Mouse (Mus musculus) intestine, embryonic 15.5 days (tissue): ENCODE data around the gene Klrb1a. TPM values are rescaled to one million over a fixed set of nuclear protein-coding genes. Genes with fewer than 3 reads are reported as not detected.
"Not testable (repeated sequence)": the region's sequence is repeated elsewhere in the genome, so short reads cannot be mapped to it uniquely, and the experiment has no call there.

ENCODE experiments used
- ATAC-seq: fragments of 200-750 bp; cut with Nextera tagmentation; 2 replicates; pipeline ENCODE4 v1.8.0; 2017; ENCODE audit warnings: moderate TSS enrichment, moderate library complexity
- H3K27ac ChIP-seq: fragments of 300-500 bp; sonication (generic); 2 replicates; pipeline ENCODE4 v1.5.1; 2015; ENCODE audit warnings: mild to moderate bottlenecking, inconsistent platforms
- H3K27me3 ChIP-seq: fragments of 300-500 bp; sonication (generic); replicated peaks from 2 replicates; pipeline ENCODE4 v1.6.1; 2015; ENCODE audit warnings: inconsistent platforms
- H3K36me3 ChIP-seq: fragments of 300-500 bp; sonication (generic); 2 replicates; pipeline ENCODE4 v1.6.1; 2015; ENCODE audit warnings: inconsistent platforms
- H3K4me1 ChIP-seq: fragments of 300-500 bp; sonication (generic); replicated peaks from 2 replicates; pipeline ENCODE4 v1.6.1; 2015; ENCODE audit warnings: inconsistent platforms
- H3K4me2 ChIP-seq: fragments of 300-500 bp; sonication (generic); replicated peaks from 2 replicates; pipeline ENCODE4 v1.6.1; 2015; ENCODE audit warnings: mild to moderate bottlenecking, inconsistent platforms
- H3K4me3 ChIP-seq: fragments of 300-500 bp; sonication (generic); replicated peaks from 2 replicates; pipeline ENCODE4 v1.5.1; 2015; ENCODE audit warnings: inconsistent platforms
- H3K9ac ChIP-seq: fragments of 300-500 bp; sonication (generic); 2 replicates; pipeline ENCODE4 v1.6.1; 2015; ENCODE audit warnings: inconsistent platforms
- H3K9me3 ChIP-seq: fragments of 300-500 bp; sonication (generic); 2 replicates; pipeline ENCODE4 v1.6.1; 2016; ENCODE audit warnings: inconsistent platforms
- WGBS: fragments of 180-500 bp; shearing (Covaris S2); methylation state at CpG from one replicate; pipeline ENCODE4 v1.1.7; 2015; 5-methylcytosine and 5-hydroxymethylcytosine counted together
- polyA plus RNA-seq: library from polyadenylated mRNA; unstranded; fragments of >200 nt; fragmentation: Nextera tagmentation; extraction: Ambion mirVana; gene quantifications from 2 replicates; pipeline ENCODE4 v1.2.1, GENCODE M21; 2015

Gene Klrb1a
- polyA plus RNA-seq = not detected in 2 replicates

DNA sequence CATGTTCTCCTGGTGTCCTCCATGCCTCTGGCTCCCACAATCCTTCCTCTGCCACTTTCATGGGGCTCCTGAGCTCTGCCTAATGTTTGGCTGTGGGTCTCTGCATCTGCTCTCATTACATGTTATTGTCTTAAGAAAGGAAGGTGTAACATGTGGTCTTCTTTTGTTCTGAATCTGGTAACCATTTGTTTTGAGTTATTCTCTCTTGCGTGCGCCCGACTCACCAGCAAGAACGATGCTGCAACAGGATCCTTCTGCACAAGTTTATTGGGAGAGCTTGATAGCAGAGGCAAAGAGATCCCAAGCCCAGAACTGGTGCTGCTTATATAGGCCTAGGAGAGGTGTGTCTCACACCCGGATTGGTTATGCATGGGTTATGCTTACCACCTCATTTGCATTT, at the start of gene Klrb1a:
TSS of gene Klrb1a (minus strand) at position 101 of the 400 bp plus-strand sequence.
- not testable (repeated sequence) for H3K27ac ChIP-seq, H3K4me3 ChIP-seq, H3K36me3 ChIP-seq, H3K4me1 ChIP-seq, H3K9me3 ChIP-seq, H3K4me2 ChIP-seq, H3K9ac ChIP-seq, H3K27me3 ChIP-seq, ATAC-seq
- WGBS = 97% methylated on average over 5 of the region's 5 CpGs

DNA sequence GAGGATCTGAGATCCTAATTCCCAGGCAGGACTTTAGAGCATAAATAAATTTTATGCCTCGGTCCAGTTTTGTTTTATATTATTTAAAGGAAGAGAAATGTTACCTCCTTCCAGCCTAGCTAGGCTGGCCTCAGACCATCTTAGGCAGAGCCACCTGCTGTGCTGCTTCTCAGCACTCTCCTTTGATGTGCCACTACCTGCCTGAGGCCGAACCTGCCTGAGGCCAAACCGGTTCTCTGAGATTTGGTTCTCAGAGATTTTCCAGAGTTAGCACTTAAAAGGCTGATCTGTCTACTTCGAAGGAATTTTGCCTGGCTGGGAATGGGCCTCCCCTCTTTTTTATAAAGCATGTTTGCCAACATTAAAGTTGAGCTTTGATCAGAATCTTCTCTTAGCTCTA, 46.6 kb upstream of the Klrb1a start:
- 51% methylated on average over 4 of the region's 4 CpGs for WGBS
- Histone ChIP-seq H3K4me1 (no peaks in the 10 kb centered on the region), H3K9me3 (no peaks in the 10 kb centered on the region), H3K36me3 (no peaks in the 10 kb centered on the region), H3K4me2 (no peak overlapping the region), H3K4me3 (no peak overlapping the region), H3K9ac (no peak overlapping the region), H3K27me3 (no peaks in the 10 kb centered on the region), H3K27ac (no peak overlapping the region)
- ATAC-seq = no peak

DNA sequence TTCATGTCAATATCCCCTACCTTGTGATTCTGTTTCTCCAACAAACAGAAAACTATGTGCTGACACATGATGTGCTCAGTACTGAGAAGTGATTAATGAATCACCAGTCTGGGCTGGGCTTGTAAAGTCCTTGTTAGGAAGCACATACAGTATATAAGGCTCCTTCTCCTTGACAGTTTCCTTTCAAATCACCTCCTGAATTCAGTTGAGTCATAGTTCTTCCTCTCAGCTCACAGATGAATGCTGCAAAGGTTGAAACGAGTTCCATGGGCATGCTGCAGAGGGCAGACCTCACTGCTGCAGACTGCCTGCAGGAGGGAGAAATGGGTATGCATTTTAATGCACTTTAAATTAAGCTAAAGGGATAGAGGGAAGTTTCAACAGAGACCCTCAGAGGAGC, 38.9 kb upstream of the Klrb1a start, which contains the start of gene Clec2h:
TSS of gene Clec2h (plus strand) at position 180 of the 400 bp plus-strand sequence.
- H3K9ac ChIP-seq = no peak within 1 kb of the TSS
- ATAC-seq = peak; percentile 89
- no peaks in the 10 kb centered on the region for H3K4me1 ChIP-seq

DNA sequence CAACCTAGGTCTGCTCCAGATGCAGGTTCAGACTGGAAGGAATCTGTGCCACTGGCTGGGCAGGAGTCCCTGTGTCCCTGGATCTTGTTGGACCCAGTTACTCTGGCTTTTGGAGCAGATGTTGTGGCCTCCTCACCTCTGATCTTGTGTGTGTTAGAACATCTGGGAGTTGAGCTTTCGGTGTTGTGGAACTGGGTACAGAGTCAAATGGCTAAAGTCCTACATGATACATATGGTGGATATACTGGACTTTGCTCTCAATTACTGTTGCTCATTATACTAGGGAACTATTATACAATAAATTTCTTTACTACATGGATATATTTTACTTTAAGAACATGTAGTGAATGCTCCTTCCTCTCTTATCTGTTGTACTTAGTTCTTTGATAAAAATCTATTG, 37.9 kb upstream of the Klrb1a start:
- H3K4me1 ChIP-seq = no peaks in the 10 kb centered on the region
- no peak overlapping the region for H3K4me2 ChIP-seq
- peak; percentile 68 for ATAC-seq
- H3K27me3 ChIP-seq = no peaks in the 10 kb centered on the region
- H3K4me3 ChIP-seq = no peak overlapping the region
- WGBS = 82% methylated on average over 1 of the region's 1 CpGs
- no peak overlapping the region for H3K9ac ChIP-seq
- no peaks in the 10 kb centered on the region for H3K9me3 ChIP-seq
- no peak overlapping the region for H3K27ac ChIP-seq
- H3K36me3 ChIP-seq = no peaks in the 10 kb centered on the region

More for the DNA sequence above, 38.9 kb upstream of the Klrb1a start, which contains the start of gene Clec2h:
- no peak within 1 kb of the TSS for H3K4me3 ChIP-seq
- 21% methylated on average over 1 of the region's 1 CpGs for WGBS
- no peak within 1 kb of the TSS for H3K27ac ChIP-seq
- H3K9me3 ChIP-seq = no peaks in the 10 kb centered on the region
- no peaks in the 10 kb centered on the region for H3K27me3 ChIP-seq
- no peak within 1 kb of the TSS for H3K4me2 ChIP-seq
- H3K36me3 ChIP-seq = no peaks in the 10 kb centered on the region

DNA sequence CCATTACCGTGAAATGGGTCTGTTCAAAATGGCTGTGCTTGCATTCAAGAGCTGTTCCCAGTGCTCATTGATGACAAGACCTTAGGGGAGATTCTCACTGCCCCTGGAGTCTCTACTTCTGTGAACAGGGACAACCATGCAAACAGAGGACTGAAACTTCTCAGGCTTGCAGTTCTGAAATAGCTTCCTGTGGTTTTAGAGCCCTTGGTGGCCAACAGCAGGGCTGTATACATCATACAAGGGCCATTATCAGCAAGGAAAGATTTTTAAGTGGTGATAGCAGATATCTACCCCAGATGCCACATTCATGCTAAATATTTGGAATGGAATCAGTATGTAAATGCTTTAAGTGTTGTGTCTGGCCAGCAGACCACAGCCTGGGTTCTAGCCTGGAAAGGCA, 29.6 kb upstream of the Klrb1a start:
- ATAC-seq = 0 out of 2 replicates have a peak, but pooled peaks have one; percentile 9
- Histone ChIP-seq H3K27ac (no peak overlapping the region; the same call in 1 of the 2 replicates), H3K4me1 (no peaks in the 10 kb centered on the region; the same call in 1 of the 2 replicates), H3K9me3 (no peaks in the 10 kb centered on the region), H3K4me3 (no peak overlapping the region), H3K27me3 (no peaks in the 10 kb centered on the region), H3K4me2 (no peak overlapping the region), H3K36me3 (no peaks in the 10 kb centered on the region), H3K9ac (no peak overlapping the region)
- WGBS = 94% methylated on average over 1 of the region's 1 CpGs

DNA sequence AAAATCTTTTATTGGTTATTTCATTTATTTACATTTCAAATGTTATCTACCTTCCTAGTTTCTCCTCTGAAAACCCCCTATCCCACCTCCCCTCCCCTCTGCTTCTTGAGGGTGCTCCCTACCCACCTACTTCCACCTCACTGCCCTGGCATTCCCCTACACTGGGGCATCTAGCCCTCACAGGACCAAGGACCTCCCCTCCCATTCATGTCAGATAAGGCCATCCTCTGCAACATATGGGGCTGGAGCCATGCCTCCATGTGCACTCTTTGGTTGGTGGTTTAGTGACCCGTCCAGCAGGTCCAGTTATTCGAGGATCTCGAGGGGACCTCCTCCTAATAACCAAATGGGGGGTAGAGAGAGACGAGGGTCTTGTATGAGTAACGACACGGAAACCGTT, 27.5 kb upstream of the Klrb1a start:
- ATAC-seq = peak; percentile 45
- H3K27me3 ChIP-seq, H3K27ac ChIP-seq, H3K4me2 ChIP-seq, H3K4me1 ChIP-seq, H3K4me3 ChIP-seq, H3K36me3 ChIP-seq, H3K9ac ChIP-seq, H3K9me3 ChIP-seq: not testable (repeated sequence)
- 86% methylated on average over 7 of the region's 7 CpGs for WGBS

DNA sequence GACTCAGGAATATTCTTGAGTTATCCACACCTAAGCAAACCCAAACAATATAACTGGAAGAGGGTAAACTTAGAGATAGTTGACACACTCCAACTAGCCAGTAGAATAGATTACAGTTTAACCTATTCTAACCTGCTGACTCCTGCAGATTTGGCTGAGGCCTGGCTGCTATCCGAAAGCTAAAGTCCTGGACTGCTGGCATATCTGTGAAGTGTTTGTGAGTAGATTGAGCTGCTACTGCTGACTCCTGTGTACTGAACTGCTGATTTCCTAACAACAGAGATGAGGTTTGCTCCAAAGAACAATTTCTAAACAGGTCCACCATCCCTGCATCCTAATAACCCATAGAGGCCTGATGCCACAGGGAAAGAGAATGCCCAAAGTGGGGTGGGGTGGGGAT, 26.9 kb upstream of the Klrb1a start:
- H3K27ac ChIP-seq = peak overlapping the region; percentile 36; the same call in 1 of the 2 replicates
- no peak overlapping the region for H3K4me2 ChIP-seq
- H3K36me3 ChIP-seq = no peaks in the 10 kb centered on the region
- H3K4me3 ChIP-seq = no peak overlapping the region
- H3K9me3 ChIP-seq = no peaks in the 10 kb centered on the region
- 0 out of 2 replicates have a peak, but pooled peaks have one; percentile 21 for ATAC-seq
- H3K27me3 ChIP-seq = no peaks in the 10 kb centered on the region
- 68% methylated on average over 1 of the region's 1 CpGs for WGBS
- H3K9ac ChIP-seq = no peak overlapping the region
- H3K4me1 ChIP-seq = no peaks in the 10 kb centered on the region; the same call in 1 of the 2 replicates

DNA sequence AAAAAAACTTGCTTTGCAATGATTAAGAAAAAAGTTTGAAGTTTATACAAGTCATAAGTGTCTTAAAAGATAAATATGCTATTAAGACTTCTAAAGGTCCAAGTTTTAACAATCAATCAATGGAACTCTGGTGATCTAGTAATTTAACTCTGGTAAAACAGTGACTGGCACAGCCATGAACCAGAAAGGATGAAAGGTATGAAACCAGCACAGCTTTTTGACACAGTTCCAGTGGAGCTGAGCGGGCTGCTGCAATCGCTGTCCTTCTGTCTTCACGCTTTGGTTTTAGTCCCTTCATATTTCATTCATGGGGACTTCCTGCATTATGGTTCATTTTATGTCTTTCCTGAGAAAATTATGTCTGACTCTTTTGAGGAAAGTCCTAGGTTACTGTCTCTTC, 26.3 kb upstream of the Klrb1a start:
- no peaks in the 10 kb centered on the region; the same call in 1 of the 2 replicates for H3K4me1 ChIP-seq
- H3K36me3 ChIP-seq = no peaks in the 10 kb centered on the region
- no peak overlapping the region for H3K9ac ChIP-seq
- ATAC-seq = no peak
- H3K27me3 ChIP-seq = no peaks in the 10 kb centered on the region
- 63% methylated on average over 3 of the region's 3 CpGs for WGBS
- no peak overlapping the region for H3K4me2 ChIP-seq
- peak overlapping the region; percentile 36; the same call in 1 of the 2 replicates for H3K27ac ChIP-seq
- H3K4me3 ChIP-seq = no peak overlapping the region
- no peaks in the 10 kb centered on the region for H3K9me3 ChIP-seq

DNA sequence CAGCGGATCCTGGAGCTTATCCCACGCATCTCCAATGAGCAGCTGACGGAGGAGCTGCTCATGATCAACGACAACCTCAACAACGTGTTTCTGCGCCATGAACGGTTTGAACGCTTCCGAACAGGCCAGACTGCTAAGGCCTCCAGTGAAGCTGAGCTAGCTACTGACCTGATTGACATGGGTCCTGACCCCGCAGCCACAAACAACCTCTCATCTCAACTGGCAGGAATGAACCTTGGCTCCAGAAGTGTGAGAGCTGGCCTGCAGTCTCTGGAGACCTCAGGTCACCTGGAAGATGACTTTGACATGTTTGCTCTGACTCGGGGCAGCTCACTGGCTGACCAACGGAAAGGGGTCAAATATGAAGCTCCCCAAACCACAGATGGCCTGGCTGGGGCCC, 22.4 kb upstream of the Klrb1a start:
- H3K27ac ChIP-seq, H3K4me2 ChIP-seq, H3K27me3 ChIP-seq, H3K36me3 ChIP-seq, H3K4me1 ChIP-seq, H3K9ac ChIP-seq, H3K9me3 ChIP-seq, H3K4me3 ChIP-seq, ATAC-seq: not testable (repeated sequence)
- 88% methylated on average over 12 of the region's 12 CpGs for WGBS

DNA sequence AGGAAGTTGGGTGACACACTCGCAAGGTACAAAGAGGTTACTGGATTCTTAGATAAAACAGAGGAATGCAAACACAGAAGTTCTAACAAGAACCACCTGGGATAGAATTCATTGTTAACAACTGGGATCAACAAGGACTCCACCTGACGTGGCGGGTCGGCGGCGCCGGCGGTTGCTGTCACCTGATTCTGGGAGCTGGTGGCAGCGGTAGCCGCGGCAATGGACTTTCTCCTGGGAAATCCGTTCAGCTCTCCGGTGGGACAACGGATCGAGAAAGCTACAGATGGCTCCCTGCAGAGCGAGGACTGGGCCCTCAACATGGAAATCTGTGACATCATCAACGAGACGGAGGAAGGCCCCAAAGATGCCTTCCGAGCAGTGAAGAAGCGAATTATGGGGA, 21.4 kb upstream of the Klrb1a start:
- H3K27me3 ChIP-seq, H3K4me1 ChIP-seq, H3K4me2 ChIP-seq, H3K9ac ChIP-seq, H3K9me3 ChIP-seq, H3K36me3 ChIP-seq, H3K27ac ChIP-seq, ATAC-seq, H3K4me3 ChIP-seq: not testable (repeated sequence)
- 96% methylated on average over 20 of the region's 20 CpGs for WGBS

DNA sequence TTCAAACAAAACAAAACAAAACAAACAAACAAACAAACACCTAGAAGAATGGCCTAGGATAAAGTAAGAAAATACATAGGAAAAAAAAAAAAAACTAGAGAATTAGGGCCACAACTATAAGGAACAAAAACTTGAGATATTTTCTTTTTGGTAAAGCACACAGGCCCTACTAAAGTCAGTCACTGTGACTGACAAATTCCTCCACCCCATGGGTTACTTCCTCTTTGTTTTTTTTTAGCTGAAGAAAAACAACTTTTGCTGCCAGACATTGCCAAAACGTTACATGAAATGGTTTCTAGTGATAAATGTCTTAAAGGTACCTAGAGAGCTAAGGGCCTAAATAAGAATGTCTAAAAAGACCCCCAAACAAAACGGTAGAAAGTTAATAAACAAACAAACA, 20.7 kb upstream of the Klrb1a start:
- H3K9ac ChIP-seq = no peak overlapping the region
- H3K27ac ChIP-seq = no peak overlapping the region
- 65% methylated on average over 2 of the region's 2 CpGs for WGBS
- no peaks in the 10 kb centered on the region for H3K27me3 ChIP-seq
- no peaks in the 10 kb centered on the region; the same call in 1 of the 2 replicates for H3K4me1 ChIP-seq
- H3K9me3 ChIP-seq = no peaks in the 10 kb centered on the region
- no peak for ATAC-seq
- H3K4me2 ChIP-seq = no peak overlapping the region
- H3K4me3 ChIP-seq = no peak overlapping the region
- no peaks in the 10 kb centered on the region for H3K36me3 ChIP-seq

DNA sequence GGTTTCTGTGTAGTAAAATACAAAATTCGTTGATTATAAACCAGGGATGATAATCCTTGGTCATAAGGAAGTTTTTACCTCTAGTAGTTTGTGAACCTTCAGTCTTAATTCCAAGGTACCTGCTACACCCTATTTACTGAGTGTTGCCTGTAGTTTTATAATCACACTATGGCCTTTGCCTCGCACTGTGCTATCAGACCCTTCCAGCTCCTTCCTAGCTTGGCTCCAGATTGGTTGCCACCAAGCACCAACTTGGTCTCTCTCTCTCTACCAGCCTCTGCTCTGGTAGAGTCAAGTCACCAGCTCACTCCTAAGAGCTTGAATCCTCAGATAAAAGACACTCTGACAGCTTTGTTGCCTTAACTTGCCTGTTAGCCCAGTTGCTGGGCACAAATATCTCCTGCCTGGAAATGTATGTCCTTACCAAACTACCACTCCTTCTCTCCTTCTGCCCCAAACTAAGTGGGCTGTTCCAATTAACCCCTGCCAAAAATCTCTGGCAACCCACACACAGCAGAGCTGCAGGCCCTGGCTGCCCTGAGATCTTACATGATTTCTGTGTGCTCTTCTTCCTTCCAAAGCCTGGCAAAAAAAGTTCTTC, 17.9 kb upstream of the Klrb1a start:
- Histone ChIP-seq H3K9ac (no peak overlapping the region), H3K27me3 (no peaks in the 10 kb centered on the region), H3K27ac (peak overlapping the region; percentile 74), H3K4me3 (no peak overlapping the region), H3K36me3 (no peaks in the 10 kb centered on the region), H3K4me2 (no peak overlapping the region), H3K9me3 (no peaks in the 10 kb centered on the region), H3K4me1 (no peaks in the 10 kb centered on the region)
- 57% methylated on average over 2 of the region's 2 CpGs for WGBS
- ATAC-seq = peak; percentile 95

DNA sequence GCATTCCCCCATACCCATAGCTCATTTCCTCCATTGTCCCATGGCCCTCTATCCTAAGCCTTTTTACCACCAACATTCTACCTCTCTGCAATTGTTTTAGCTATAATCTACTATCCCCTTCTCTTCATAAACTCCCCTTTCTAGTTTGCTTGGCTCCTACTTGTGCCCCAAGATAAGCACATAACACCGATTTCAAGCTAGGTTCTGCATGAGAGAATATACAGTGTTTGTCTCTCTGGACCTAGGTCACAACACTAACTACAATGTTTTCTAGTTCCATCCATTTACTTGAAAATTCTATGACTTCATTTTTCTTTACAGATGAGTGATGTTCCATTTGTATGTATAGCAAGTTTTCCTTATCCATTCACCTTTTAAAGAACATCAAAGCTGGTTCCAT, 17.3 kb upstream of the Klrb1a start:
- H3K4me3 ChIP-seq = no peak overlapping the region
- H3K36me3 ChIP-seq = no peaks in the 10 kb centered on the region
- no peak overlapping the region for H3K4me2 ChIP-seq
- H3K9ac ChIP-seq = no peak overlapping the region
- 70% methylated on average over 1 of the region's 1 CpGs for WGBS
- no peaks in the 10 kb centered on the region for H3K27me3 ChIP-seq
- no peaks in the 10 kb centered on the region for H3K9me3 ChIP-seq
- H3K27ac ChIP-seq = peak overlapping the region; percentile 65
- H3K4me1 ChIP-seq = no peaks in the 10 kb centered on the region
- peak; percentile 63 for ATAC-seq
